9 mouse cellular contexts compared by ENCODE assay signal in genomic region chr3:98335886-98336285, GRCm38 (mm10). TPM values are rescaled to one million over a fixed set of nuclear protein-coding genes. Genes with fewer than 3 reads are reported as not detected.
DNase-seq lines count a peak whose midpoint lies in the region; ATAC-seq lines count a peak whose summit lies in the region.
"Had no signal": no experiment of that assay in that cellular context is flagged by ENCODE, and none has a peak within 500 bp of the region (broad histone marks: within the 10 kb centered on the region; RNA-seq: fewer than 3 reads in every experiment).

No protein-coding gene starts in this region.

- H3K9ac ChIP-seq in hindbrain, embryonic 12.5 days, result no peak overlapping the region
- H3K9ac ChIP-seq: limb, embryonic 12.5 days had no signal

- peaks cover 24% of the 10 kb centered on the region for H3K36me3 ChIP-seq in hindbrain, embryonic 12.5 days

- H3K27me3 ChIP-seq in hindbrain, embryonic 12.5 days, result no peaks in the 10 kb centered on the region; the same call in 1 of the 2 replicates
- H3K27me3 ChIP-seq: limb, embryonic 12.5 days had no signal

- H3K4me2 ChIP-seq in hindbrain, embryonic 12.5 days (replicated peaks), result peak overlapping the region; percentile 25; the same call in 1 of the 2 replicates

- intact Hi-C loops in heart, postnatal 25 days (cut with DNase I), result no loop called here

- 82% methylated on average over 7 of the region's 7 CpGs for WGBS in hindbrain, embryonic 12.5 days

- no peak overlapping the region for H3K4me3 ChIP-seq in hindbrain, embryonic 12.5 days
- H3K4me3 ChIP-seq: heart, adult 2 months; limb, embryonic 12.5 days had no signal

- peak; percentile 25 to 33 for DNase-seq in spleen, adult 18-20 months
- no peak for DNase-seq in spleen, adult 12 weeks (ENCODE audit: low spot score)
- DNase-seq in cerebellum, postnatal 14 days, result no peak
- DNase-seq in heart, postnatal 25 days (ENCODE audit: low spot score), result no peak
- no peak for DNase-seq in cerebellum, postnatal 36 days
- DNase-seq: heart, adult 2 months had no signal

- no peak for ATAC-seq in hindbrain, embryonic 12.5 days (ENCODE audit: low FRiP score)
- peak; percentile 15; the same call in 1 of the 2 replicates for ATAC-seq in megakaryocyte progenitor cell, adult 5-6 weeks (replicated peaks; ENCODE audit: poor library complexity)

- H3K9me3 ChIP-seq in hindbrain, embryonic 12.5 days (replicated peaks), result no peaks in the 10 kb centered on the region
- H3K9me3 ChIP-seq: limb, embryonic 12.5 days had no signal

- no peak overlapping the region for H3K27ac ChIP-seq in hindbrain, embryonic 12.5 days
- H3K27ac ChIP-seq: heart, adult 2 months; limb, embryonic 12.5 days had no signal

- peaks cover 37% of the 10 kb centered on the region for H3K4me1 ChIP-seq in hindbrain, embryonic 12.5 days

RNA-seq across cellular contexts. Expression of gene Phgdh, which starts 3.9 kb away (rescaled TPM):
- 201 and 240 TPM in 2 replicates for polyA plus RNA-seq in hindbrain, embryonic 12.5 days (2016; fragmentation: Nextera tagmentation; extraction: Ambion mirVana)
- total RNA-seq in megakaryocyte progenitor cell, adult 5-6 weeks (2015), result 108 and 138 TPM in 2 replicates
- total RNA-seq in megakaryocyte progenitor cell, adult 5-6 weeks (2017), result 493 and 521 TPM in 2 replicates
- 1 to 10 TPM; 2.2 to 3.1 TPM for total RNA-seq in heart, postnatal 25 days (2021)

RNA-seq across cellular contexts. Expression of gene Zfp697, which starts 46.4 kb away (rescaled TPM):
- polyA plus RNA-seq in hindbrain, embryonic 12.5 days (2016; fragmentation: Nextera tagmentation; extraction: Ambion mirVana), result 9.7 and 12.0 TPM in 2 replicates
- 0.90 and 1.2 TPM in 2 replicates for total RNA-seq in megakaryocyte progenitor cell, adult 5-6 weeks (2015)
- total RNA-seq in megakaryocyte progenitor cell, adult 5-6 weeks (2017), result 0.54 and 0.84 TPM in 2 replicates
- total RNA-seq in heart, postnatal 25 days (2021), result 1 to 10 TPM; 5.6 to 6.8 TPM

RNA-seq across cellular contexts. Expression of gene Hmgcs2, which starts 55.7 kb away (rescaled TPM):
- 4.0 and 5.6 TPM in 2 replicates for polyA plus RNA-seq in hindbrain, embryonic 12.5 days (2016; fragmentation: Nextera tagmentation; extraction: Ambion mirVana)
- 0.12 and 0.27 TPM in 2 replicates for total RNA-seq in megakaryocyte progenitor cell, adult 5-6 weeks (2015)
- 0.21 and 0.54 TPM in 2 replicates for total RNA-seq in megakaryocyte progenitor cell, adult 5-6 weeks (2017)
- total RNA-seq in heart, postnatal 25 days (2021), result 10 to 100 TPM; 12.7 to 14.3 TPM

Comparison
In these comparisons a context has a peak if more than half of its experiments do, and no peak if none do; other contexts are left out.
1. DNase-seq: peak in spleen, adult 18-20 months (2 of 2); none in spleen, adult 12 weeks (single experiment), cerebellum, postnatal 14 days (0 of 2), heart, postnatal 25 days (single experiment) and cerebellum, postnatal 36 days (0 of 2).
2. RNA of gene Phgdh, which starts 3.9 kb away (total RNA-seq): 108 to 521 TPM in megakaryocyte progenitor cell, adult 5-6 weeks; 2.2 to 3.1 TPM in heart, postnatal 25 days; every median in the first group is over 10 times any median in the second.
3. RNA of gene Hmgcs2, which starts 55.7 kb away (total RNA-seq): 12.7 to 14.3 TPM in heart, postnatal 25 days; 0.12 to 0.54 TPM in megakaryocyte progenitor cell, adult 5-6 weeks; every median in the first group is over 4 times any median in the second.